Mouse (Mus musculus) CH12.LX (cell line): ENCODE data around the gene Ush1g.

Experiments used
- POLR2A ChIP-seq: IDR thresholded peaks from 2 replicates; pipeline ENCODE4 v1.6.1; 2011; ENCODE audit warnings: low read depth, mild to moderate bottlenecking, improper control_type of control experiment, low read length
- TBP ChIP-seq: conservative IDR thresholded peaks from 2 replicates; pipeline ENCODE4 v1.6.1; 2011; ENCODE audit warnings: low read depth, low read length, improper control_type of control experiment
- ZKSCAN1 ChIP-seq: IDR thresholded peaks from 2 replicates; pipeline ENCODE4 v1.6.1; 2012; ENCODE audit warnings: low read depth, inconsistent platforms, low read length, improper control_type of control experiment, borderline replicate concordance

DNA sequence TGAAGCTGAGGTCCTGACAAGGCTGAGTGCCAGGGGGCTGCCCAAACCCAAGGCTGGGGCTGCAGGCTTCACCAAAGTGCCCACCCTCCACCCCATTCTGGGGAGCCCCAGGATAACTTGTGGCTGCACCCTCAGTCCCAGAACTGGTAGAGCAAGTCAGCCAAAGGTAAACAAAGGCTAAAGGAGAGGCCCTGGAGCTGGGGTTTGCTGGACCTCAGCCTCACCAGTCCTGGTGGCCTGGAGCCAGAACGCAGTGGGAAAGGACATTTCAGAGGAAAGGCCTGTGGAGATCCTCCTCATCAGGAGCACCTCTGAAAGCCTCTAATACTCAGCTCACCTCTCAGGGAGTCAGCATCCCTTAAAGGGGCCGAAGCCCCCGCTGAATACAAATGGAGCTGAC, 42.3 kb upstream of the Ush1g start:
- no peak for TF ChIP-seq TBP
- no peak for TF ChIP-seq POLR2A
- no peak for TF ChIP-seq ZKSCAN1
